Mouse (Mus musculus) CD4-positive, CD25-positive, alpha-beta regulatory T cell, adult 2 months (primary cell): Measurements from ENCODE around the gene Xpo4.
A peak's percentile ranks its signal among the peaks of the same experiment; 100 is the strongest.
"Not testable (repeated sequence)": the region's sequence is repeated elsewhere in the genome, so short reads cannot be mapped to it uniquely, and the experiment has no call there.

Experiments used
- DNase-seq: peaks from one replicate; pipeline ENCODE4 v3.0.0-alpha.2; 2012; ENCODE audit warnings: low read depth, low spot score

The Xpo4 gene

GRCm38 (mm10) chr14:57682751-57683150 is 17.5 kb upstream of the Xpo4 start:
- no peak for DNase-seq

GRCm38 (mm10) chr14:57679958-57680535 is 14.8 kb upstream of the Xpo4 start:
- peak; percentile 90 for DNase-seq

GRCm38 (mm10) chr14:57679523-57679922 is 14.3 kb upstream of the Xpo4 start:
- DNase-seq = no peak

- no peak for DNase-seq
Measured at GRCm38 (mm10) chr14:57675481-57675880, 10.3 kb upstream of the Xpo4 start.

GRCm38 (mm10) chr14:57665628-57665950 is 359 bp upstream of the Xpo4 start:
- DNase-seq = no peak

- peak; percentile 58 for DNase-seq
Measured at GRCm38 (mm10) chr14:57664311-57664821, 864 bp downstream of the Xpo4 start.

- DNase-seq = no peak
Measured at GRCm38 (mm10) chr14:57663630-57664029, 1.6 kb downstream of the Xpo4 start.

- peak; percentile 41 for DNase-seq
Measured at GRCm38 (mm10) chr14:57658301-57658700, 6.9 kb downstream of the Xpo4 start.

- DNase-seq = no peak
Measured at GRCm38 (mm10) chr14:57657500-57657899, 7.7 kb downstream of the Xpo4 start.

GRCm38 (mm10) chr14:57656519-57656918 is 8.7 kb downstream of the Xpo4 start:
- not testable (repeated sequence) for DNase-seq

GRCm38 (mm10) chr14:57649501-57649900 is 15.7 kb downstream of the Xpo4 start:
- peak; percentile 76 for DNase-seq

- no peak for DNase-seq
Measured at GRCm38 (mm10) chr14:57646155-57646554, 19.1 kb downstream of the Xpo4 start.

GRCm38 (mm10) chr14:57639153-57639552 is 26.1 kb downstream of the Xpo4 start:
- no peak for DNase-seq

- DNase-seq = no peak
Measured at GRCm38 (mm10) chr14:57634141-57634540, 31.1 kb downstream of the Xpo4 start.

GRCm38 (mm10) chr14:57629595-57629994 is 35.6 kb downstream of the Xpo4 start:
- DNase-seq = no peak

GRCm38 (mm10) chr14:57622934-57623333 is 42.3 kb downstream of the Xpo4 start:
- DNase-seq = no peak

GRCm38 (mm10) chr14:57621699-57622098 is 43.5 kb downstream of the Xpo4 start:
- no peak for DNase-seq

- no peak for DNase-seq
Measured at GRCm38 (mm10) chr14:57620598-57621236, 44.5 kb downstream of the Xpo4 start.

- peak; percentile 72 for DNase-seq
Measured at GRCm38 (mm10) chr14:57619487-57619886, 45.7 kb downstream of the Xpo4 start.

GRCm38 (mm10) chr14:57617675-57618074 is 47.6 kb downstream of the Xpo4 start:
- DNase-seq = peak; percentile 53

GRCm38 (mm10) chr14:57616339-57616965 is 48.8 kb downstream of the Xpo4 start:
- DNase-seq = peak; percentile 69

GRCm38 (mm10) chr14:57615828-57616227 is 49.4 kb downstream of the Xpo4 start:
- peak; percentile 35 for DNase-seq

- DNase-seq = peak; percentile 43
Measured at GRCm38 (mm10) chr14:57611034-57611433, 54.2 kb downstream of the Xpo4 start.
